Mouse (Mus musculus) adrenal gland, adult 8-10 months (tissue): ENCODE results near the gene Lrtm2. TPM values are rescaled to one million over a fixed set of nuclear protein-coding genes. Genes with fewer than 3 reads are reported as not detected.
"Not testable (repeated sequence)": the region's sequence is repeated elsewhere in the genome, so short reads cannot be mapped to it uniquely, and the experiment has no call there.

ENCODE experiments used
- DNase-seq: peaks from one replicate; pipeline ENCODE4 v3.0.0; 2022
- total RNA-seq, 4 experiments: library from RNA; stranded (reverse); gene quantifications; 2 replicates each; pipeline ENCODE4 v1.2.4; 2022

The Lrtm2 gene
- under 1 TPM in 3 of 4 experiments, not detected in 1; 0.17 to 0.34 (median 0.24) TPM for total RNA-seq

DNA sequence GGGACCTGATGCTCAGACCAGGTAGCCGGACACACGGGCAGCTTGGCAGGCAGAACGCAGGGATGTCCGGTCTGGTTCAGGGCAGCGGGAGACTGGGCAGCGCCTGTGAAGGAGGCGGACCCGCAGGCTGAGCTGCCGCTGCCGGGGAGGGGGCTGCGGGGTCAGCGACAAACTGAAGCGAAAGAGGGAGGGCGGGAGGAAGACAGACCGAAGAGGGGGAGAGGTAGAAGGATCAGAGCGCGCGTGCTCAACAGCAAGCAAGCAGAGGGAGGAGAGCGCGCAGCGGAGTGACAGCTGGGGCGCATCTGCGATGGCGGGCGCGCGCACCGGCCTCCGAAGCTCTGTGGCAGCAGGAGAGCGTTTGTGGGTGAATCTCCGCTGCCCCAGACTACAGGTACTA is at the start of gene Lrtm2:
TSS of gene Lrtm2 (minus strand) at position 261 of the 400 bp plus-strand sequence.
- no peak for DNase-seq

DNA sequence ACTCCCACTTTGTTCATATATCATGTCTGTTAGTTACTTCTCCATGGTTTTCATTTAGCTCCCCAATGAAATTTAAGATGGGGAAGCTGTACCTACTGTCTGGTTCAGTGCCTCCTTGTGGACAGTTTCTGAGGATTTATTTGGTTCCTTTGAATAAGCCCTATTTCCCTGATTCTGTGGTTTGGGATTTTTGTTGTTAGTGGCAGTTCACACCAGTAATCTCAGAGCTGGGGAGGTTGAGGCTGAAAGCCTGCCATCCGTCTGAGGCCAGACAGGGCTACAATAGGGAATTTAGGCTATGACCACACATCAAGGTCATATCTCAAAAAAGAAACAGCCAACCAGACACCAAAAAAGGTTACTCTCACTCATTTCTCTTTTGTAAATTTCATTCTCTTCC is 48.1 kb upstream of the Lrtm2 start:
- no peak for DNase-seq

DNA sequence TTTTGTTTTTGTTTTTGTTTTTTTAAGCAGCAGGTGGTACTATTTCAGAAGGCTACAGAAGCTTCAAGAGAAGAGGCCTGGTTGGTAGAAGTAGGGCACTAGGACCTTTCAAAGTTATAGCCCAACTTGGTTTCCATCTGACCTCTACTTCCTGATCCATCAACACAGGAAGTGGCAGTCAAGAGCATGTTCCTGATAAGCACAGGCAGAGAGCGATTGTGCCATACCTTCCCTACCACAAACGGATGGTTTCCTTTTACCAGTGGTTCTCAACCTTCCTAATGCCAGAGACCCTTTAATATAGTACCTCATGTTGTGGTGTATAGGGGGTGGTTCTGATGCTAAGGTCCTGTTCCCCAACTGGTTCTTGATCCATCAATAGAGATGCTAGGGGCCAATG is 47.0 kb upstream of the Lrtm2 start:
- no peak for DNase-seq

DNA sequence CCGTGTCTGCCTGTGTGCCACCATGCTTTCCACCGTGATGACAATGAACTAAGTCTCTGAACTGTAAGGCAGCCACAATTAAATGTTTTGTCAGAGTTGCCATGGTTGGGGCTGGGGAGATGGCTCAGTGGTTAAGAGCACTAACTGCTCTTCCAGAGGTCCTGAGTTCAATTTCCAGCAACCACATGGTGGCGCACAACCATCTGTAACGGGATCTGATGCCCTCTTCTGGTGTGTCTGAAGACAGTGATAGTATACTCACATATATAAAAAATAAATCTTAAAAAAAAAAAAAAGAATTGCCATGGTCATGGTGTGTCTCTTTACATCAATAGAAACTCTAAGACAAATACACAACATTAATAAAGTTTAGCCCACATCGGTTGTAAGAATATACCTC is 44.5 kb upstream of the Lrtm2 start:
- no peak for DNase-seq

DNA sequence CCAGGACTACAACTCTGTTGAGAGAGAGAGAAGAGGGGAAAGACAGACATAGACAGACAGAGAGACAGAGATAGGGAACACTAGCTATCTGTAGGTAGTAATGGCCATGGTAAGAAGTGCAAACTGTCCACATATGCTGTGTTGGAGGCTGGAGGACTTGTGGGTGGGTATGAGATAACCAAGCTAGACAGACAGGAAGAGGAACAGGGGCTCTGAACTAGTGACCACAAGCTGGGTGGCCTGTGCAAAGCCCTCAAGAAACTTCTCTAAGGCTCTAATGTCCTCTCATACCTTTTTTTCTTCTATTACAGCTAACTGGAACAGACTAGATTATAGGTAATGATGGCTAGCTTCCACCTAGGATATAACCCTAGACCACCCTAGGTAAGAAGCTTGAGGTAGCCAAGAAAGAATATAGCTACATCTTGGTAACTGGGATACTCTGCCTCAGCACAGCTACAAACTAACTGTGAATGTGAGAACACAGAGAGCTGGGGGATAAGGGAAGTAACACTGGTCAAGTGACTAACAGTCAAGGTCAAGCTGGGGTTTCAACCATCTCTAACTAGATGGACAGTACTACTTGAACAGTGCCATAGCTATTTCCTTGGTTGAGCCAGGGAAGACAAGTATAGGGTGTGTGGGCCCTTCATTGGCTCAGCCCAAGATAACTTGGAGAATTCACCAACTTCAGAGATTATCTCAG is 42.6 kb upstream of the Lrtm2 start:
- no peak for DNase-seq

DNA sequence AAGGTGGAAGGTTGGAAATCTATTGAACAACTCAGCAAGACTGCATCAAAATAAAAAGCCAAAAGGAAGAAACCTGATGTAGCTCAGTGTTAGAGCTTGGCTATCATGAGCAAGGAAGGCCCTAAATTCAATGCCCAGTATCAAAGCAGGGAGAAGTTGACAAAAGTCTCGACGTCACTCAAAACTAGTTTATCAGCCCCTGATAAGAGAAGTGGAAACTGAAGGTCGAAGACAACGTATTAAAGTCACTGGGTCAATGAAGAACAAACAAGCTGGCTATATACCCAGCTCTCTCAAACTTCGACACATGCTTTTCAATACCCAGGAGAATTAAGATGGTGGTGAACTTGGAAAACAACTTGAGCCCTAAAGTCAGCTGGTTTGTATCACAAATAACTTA is 41.7 kb upstream of the Lrtm2 start:
- no peak for DNase-seq

DNA sequence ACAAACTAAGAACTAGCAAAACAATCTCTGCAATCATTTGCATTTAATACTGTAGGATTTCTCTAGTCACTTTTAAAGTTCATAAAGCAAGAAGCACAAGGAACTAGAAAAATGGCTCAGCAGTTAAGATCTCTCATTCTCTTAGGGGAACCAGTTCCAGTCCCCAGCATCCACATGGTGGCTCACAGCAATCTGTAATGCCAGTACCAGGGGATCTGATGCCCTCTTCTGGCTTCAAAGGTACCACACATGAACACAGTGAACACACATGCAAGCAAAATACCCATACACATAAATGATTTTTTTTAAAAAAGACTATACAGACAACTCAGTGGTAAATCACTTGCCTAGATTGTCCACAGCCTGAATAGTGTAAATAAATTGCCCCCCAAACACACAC is 41.1 kb upstream of the Lrtm2 start:
- no peak for DNase-seq

DNA sequence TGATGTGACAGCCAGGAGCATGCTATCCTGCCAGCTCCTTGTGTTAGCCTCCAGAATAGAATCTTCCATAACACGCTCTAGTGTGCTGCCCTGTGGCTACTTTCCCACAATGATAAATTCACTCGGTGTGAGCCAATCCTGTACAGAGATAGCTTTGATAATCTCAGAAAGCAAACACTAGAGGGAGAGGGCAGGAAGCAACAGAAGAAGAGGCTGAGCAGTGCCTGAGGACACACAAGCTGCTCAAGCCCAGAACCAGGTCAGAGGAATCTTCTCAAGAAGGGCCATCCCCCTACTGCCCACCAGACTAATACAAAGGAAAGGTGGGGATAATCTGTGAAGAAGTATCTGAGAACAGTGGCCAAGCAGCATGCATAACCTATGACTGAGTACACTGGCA is 36.8 kb upstream of the Lrtm2 start:
- no peak for DNase-seq

DNA sequence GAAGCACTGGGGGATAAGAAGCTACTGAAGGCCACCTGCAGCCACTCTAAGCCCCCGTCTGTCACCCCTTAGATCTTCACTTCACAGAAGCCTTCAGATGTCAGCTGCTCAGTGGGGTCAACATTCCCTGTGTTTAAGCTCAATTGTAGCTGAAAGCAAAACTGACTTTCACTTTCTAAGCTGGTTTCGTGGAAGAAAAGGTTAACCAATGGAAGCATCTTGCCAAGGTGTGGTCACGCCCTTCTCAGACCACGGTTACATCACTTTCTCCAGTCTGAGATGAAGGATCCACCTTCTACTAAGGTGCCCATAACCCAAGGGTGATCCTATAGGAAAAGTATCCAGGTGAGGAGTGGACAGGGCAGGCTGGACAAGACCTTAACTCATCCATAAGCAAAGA is 36.2 kb upstream of the Lrtm2 start:
- DNase-seq = not testable (repeated sequence)

DNA sequence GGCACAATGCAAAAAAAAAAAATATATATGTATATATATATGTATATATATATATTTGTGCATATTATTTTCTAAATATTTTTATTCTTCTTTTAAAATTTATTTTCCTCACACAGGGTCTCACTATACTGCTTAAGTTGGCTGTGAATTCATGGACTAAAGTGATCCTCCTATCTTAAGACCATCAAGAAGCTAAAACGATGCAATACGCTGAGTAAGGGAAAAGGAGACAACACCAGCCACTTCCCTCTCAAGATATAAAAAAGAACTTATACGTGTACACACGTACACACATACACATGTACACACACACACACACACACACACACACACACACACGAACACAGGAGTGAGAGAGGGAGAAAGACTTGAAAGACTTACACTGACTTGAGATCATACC is 33.0 kb upstream of the Lrtm2 start:
- no peak for DNase-seq

DNA sequence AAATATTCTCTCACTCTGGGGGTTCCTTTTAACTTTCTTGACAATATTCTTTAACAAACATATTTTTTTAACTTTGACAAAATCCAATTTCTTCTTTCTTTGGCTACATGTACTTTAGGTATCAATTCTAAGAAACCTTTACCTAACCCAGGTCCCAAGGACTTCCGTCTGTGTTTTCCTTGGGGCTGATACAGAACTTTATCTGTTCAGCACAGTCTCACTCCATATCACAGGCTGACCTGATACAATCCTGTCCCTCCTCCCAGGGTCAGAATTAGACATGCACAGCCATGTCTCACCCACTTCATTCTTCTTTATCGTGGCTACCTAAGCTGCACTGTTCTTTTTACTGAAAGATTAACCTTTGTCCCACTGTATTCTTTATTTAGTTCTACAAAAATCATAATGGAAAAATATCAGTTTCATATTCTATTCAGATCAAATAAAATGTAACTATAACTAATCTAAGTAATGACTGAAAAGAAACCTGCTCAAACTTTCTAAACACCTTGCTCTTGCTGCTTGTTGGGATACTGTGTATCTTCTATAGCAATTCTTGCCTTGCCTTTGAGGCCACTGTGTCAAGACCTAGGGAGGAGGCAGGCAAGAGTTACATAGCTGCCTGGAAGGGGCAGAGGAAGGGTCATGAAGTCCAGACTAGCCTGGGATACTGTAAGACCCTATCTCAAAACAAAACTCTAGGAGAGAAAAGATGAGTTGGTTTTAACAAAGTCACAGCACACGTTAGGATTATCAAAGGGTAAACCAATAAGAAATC is 30.5 kb upstream of the Lrtm2 start:
- DNase-seq = no peak

DNA sequence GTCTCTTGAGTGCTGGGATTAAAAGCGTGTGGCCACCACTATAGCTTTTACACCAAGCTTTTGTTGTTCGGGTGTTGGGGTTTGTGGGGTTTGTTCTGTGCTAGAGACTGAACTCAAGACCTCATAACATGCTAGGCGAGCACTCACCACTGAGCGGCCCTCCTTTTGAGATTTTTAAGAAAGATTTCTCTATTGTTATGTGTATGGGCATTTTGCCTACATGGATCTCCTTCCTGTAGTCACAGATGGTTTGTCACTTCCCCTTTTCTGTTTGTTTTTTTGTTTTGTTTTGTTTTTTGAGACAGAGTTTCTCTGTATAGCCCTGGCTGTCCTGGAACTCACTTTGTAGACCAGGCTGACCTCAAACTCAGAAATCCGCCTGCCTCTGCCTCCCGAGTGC is 29.7 kb upstream of the Lrtm2 start:
- not testable (repeated sequence) for DNase-seq

DNA sequence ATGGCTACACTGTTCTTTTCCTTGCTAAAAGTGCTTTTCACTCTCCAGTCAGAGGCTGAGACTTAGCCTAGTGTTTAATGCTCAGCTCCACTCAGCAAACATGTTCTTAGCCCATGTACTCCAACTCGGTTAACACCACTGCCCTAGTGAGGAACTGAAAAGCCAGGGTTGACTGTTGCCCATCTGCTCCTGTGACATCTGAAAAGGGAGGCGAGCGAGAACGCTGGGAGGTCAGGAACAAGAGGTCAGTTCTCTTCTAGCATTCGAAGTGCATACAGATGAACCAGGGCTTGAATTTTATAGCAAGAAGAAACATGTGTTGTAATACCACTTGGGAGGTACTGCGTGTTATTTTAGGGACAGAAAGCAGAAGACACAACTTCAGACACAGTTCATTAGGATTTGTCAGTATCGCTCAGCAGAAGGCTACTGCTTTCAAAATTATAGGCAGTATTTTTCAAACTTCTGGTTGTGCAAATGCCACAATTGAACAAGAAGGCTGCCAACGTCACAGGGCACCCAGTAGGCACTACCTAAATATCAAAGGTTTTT is 27.5 kb upstream of the Lrtm2 start:
- DNase-seq = no peak

DNA sequence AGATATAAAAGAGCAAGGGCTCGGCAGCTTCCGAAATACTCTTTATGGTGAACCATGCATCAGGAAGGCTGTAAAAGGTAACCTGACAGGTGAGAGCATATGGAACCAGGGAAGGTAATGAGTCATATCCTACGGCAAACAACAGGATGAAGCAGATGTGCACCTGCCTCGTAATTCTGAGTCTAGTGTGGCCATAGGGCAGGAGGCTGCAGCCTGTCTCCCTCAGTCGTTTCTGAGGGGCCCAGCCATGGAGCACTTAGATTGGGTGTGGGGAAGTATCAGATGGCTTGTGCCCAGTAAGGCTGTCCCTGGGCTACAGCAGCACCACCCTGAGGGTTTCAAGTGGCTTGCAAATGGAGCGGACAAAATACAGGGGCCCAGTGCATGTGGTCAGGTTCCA is 21.9 kb upstream of the Lrtm2 start:
- DNase-seq = no peak

DNA sequence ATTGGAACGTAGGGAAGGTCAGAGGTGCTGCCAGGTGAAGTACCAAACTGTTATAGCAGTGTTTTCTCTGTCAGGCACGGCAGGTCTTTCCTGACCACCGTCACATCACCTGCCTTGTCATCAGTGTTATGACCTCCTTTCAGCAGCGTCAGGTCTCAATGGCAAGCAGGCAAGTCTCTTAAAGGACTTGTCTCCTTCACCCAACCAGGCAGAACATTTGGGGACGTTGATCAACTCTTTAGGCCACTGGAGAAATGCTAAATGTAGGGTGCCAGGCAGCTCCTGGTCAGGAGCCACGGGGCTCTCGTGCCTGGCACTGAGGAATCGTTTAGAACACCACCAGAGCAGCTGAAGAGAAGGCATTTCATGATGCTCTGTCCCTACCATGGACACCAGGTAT is 21.1 kb upstream of the Lrtm2 start:
- DNase-seq = no peak

DNA sequence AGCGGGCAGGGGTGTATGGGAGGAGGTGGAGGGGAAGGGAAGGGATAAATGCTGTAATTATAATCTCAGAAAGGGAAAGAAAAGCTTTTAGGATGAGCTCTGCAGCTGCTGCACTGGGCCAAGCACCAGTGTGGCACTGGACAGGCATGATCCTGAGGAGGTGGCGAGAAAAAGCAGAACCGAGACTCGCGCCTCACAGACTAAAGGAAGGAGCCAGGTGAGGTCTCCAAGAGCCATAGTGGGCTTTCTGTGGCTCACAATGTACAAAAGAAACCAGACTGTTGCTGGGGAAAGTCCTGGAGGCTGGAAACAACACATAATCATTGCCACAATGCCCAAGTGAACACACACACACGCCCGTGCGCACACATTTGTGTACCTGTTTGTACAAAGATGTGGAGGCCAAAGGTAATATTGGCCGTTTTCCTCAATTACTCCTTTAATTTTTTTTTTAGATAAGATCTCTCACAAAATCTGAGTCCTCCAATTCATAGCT is 20.2 kb upstream of the Lrtm2 start:
- no peak for DNase-seq

DNA sequence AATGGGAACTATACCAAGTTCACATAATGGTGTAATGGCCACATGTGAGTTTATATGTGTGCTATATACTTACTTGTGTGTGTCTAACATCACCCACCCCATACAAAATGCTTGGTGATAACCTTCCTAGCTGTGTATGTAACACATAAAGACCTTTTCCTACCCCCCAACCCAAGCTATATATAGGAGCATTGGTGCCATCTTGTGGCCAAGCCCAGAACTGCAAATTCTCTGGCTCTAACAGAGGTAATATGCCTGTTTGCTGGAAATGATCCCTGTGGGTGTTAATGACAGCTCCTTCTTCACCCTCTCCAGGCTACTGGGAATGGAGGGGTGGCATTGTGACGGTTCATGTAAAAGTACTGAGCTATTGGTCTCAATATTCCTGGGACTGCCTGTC is 17.7 kb upstream of the Lrtm2 start:
- peak; percentile 42 for DNase-seq

DNA sequence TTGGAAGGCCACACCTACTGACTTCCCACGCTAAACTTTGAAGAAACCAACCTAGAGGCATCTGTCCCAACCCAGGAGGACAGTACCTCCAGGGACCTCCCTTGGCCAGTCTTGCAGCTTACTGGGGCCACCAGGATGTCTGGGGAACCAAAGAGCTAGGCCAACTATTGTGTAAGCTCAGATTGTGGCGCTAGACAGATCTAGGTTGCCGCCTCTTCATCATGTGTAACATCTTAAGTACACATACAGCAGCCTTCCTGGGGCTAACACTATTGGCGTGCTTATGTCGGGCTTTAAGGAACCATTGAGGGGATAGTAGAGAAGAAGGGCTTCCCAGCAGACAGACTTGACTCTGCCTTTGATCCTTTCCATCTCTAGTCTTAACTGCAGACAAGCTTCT is 17.2 kb upstream of the Lrtm2 start:
- DNase-seq = no peak

DNA sequence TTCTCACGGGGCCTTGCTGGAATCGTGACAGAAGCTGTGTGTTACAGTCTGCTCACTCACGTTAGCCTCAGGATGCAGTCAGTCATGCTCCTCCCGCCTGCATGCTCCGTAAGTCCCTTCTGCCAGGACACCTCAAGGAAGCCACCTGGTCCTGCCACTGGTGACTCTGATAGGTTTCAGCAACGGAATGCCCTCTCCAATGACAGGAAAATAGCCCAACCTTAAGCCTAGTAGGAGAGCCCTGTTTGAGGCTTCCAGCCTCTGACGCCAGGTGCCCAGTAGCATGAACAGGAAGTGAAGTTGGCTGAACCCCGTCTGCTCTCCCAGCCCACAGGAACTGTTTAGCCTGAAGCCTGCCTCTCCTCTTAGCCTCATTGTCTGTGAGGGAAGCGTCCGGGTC is 15.7 kb upstream of the Lrtm2 start:
- DNase-seq = no peak

DNA sequence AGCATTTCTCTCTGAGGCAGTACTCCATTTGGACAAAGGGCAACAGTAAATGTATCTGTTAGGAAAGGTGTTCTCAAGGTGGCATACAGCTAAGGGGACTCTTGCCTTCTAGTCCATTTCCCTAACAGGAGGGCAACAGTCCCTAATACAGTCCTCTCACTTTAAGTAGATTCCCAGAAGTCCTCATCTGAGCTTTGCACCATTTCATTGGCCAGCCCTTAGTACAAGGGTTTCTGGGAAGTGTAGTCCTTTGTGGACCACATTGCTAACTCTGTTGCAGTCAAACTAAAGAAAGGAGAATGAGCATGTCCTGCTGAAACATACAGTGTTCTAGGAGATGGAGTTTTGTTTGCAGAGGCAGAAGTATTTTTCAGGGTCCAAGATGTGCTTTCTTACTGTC is 10.8 kb upstream of the Lrtm2 start:
- no peak for DNase-seq

DNA sequence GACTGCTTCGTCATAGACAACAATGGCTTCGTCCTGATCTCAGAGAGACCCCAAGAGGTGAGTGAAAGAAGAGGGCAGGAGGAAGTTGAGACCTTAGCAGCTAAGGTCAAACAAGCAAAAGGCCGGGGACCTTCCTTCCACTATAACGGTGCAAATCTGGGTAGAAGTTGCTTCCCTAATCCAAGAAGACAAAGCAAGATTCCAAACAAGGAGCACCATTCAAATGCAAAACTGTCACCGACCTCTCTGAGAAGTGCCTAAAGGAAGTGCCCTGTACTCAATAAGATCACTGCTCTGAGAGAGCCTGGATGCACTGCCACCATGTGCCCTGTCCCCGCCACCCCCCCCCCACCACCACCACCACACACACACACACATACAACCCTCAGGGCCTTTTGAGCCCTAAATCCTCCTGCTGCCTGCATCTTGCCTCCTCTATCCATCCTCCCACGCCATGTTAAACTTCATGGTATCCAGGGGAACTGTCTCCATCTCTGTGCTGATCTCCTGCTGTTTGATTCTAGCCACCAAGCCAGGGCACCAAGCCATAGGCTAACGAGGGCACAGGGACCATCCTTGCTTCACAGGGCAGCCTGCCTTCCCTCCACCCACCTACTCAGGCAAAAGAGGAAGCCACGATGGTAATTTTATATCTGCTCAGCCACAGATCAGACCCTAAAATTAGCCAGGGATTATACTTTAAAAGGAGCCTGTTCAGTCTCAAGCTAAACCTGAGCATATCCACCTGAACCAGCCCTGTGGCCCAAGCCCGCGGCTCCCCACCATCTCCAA is 7.8 kb upstream of the Lrtm2 start:
- DNase-seq = no peak

DNA sequence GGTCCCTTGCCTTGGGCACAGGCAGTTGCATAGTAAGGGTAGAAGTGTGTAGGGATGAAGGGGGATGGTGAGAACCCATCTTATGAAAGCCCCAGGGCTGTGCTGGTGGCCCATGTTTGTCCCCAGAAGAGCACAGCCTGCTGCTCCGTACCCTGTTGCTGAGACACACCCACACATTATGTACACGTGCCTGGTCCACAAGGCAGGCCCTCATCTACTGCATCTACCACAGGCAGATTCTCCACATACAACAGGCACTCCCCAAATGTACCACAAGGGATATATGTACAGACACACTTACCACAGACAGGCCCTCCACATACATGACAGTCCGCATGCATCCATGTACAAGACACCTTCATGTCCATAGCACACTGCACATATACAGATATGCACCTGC is 6.7 kb upstream of the Lrtm2 start:
- DNase-seq = no peak

DNA sequence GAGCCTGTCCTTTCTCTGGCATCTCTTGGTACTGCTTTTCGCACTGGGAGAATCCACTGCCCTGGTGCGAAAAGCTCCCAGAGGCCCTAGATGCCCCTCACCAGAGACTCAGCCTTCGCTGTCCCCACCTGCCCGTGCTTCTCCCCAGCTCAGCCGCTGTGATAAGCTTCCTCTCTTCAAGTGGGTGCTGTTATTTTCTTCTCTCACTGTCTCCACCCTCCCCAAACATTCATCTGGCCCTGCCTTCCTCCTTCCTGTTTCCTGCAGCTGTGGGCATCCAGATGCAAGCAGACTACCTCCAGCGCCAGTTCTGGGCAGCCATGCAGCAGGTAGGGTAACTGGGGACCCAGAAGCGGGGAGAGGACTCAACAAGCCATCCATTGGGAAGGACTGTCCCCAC is 5.6 kb upstream of the Lrtm2 start:
- no peak for DNase-seq
